Mouse (Mus musculus) liver, adult (tissue): ENCODE measurements around the gene Ins1.

Source experiments
- GATA4 ChIP-seq: IDR thresholded peaks from 2 replicates; pipeline ENCODE4 v1.6.1; 2014; ENCODE audit warnings: mild to moderate bottlenecking, low read length; ENCODE audit not compliant: insufficient replicate concordance

Gene Ins1

GRCm38 (mm10) chr19:52263997-52264396 is at the start of gene Ins1:
Gene Ins1, plus strand, starts transcription at chr19:52264297.
- no peak for TF ChIP-seq GATA4
